Mouse (Mus musculus) CD8-positive naive resting alpha-beta T cell, adult 2 months (primary cell): ENCODE measurements around the gene Rdh13.
"Not testable (repeated sequence)": the region's sequence is repeated elsewhere in the genome, so short reads cannot be mapped to it uniquely, and the experiment has no call there.

ENCODE experiments used
- DNase-seq, 2 experiments: peaks; one replicate each; pipeline ENCODE4 v3.0.0; 2022; ENCODE audit warnings: low read depth in 2 of 2, low spot score in 2 of 2

Gene Rdh13

DNA sequence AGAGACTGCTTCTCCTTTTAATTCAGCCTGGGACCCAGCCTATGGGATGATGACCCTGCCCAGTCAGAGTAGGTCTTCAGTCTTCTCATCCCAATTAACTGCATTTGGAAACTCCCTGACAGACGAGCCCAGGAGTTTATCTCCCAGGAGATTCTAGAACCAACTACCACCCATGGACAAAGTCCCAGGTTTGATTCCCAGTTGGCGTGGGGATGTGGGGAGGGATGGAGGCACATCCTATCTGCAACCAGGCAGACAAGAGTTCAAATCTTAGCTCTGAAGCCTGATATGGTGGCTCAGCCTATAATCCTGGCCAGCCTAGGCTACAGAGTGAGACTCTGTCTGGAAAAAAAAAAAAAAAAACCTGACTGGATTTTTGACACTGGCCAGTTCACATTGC, 7.7 kb downstream of the Rdh13 start:
- DNase-seq = no peak

DNA sequence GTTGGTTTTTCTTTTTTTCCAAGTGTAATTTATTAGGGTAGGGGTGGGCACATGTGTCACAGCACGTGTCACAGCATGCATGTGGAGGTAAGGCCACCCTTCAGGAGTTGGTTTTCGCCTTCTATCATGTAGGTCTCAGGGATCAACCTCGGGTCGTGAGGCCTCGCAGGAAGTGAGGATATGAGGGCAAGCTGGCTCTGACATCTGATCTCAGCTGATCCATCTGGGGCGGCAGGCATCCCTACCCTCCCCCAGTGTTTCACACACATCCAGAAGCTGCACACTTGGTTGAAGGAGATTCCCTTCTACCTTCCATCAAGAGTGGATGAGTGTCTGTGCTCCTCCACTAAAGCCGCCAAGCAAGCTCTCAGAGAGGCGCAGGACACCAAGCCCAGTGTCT, 13.4 kb downstream of the Rdh13 start:
- DNase-seq = no peak

DNA sequence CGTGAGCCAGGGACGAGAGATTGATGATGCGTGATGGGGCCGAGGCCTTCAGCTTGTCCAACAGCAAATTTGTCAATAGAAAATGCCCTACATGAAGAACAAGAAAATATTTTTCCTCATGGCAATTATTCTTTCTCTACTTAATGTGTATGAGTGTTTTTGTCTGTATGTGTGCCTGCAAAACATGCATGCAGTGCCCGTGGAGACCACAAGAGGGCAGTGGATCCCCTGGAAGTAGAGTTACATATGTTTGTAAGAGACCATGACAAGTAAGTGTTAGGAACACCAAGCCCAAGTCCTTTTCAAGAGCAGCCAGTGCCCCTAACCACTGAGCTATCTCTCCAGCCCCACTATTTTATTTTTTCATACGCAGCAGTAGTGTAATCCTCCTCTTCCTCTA, 13.9 kb downstream of the Rdh13 start:
- peak; percentile 56 to 75 for DNase-seq

DNA sequence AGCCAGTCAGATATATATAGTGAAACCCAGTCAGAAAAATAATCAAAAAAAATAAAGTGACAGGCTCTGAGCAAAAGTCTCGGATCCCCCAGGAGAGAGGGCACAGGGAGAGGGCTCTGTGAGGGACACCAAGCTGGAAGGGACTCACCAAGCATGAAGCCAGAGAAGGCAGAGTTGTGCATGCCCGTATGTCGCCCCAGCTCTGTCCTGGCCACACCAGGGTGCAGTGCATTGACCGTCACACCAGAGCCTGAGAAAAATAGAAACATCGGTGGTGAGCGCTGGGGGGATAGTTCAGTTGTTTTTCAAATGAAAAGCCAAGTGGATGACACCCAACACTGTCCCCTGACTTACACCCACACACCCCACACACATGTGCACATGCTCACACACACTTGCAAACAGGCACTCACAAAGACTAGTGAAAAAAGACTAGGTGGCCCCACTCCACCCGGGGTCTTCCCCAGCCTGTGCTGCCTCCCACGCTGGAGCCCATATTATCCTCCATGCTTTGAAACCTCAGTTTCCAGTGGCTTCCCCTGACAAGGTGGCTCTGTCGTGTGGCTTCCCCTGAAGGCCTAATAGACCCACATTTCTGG, 15.1 kb downstream of the Rdh13 start:
- no peak for DNase-seq

DNA sequence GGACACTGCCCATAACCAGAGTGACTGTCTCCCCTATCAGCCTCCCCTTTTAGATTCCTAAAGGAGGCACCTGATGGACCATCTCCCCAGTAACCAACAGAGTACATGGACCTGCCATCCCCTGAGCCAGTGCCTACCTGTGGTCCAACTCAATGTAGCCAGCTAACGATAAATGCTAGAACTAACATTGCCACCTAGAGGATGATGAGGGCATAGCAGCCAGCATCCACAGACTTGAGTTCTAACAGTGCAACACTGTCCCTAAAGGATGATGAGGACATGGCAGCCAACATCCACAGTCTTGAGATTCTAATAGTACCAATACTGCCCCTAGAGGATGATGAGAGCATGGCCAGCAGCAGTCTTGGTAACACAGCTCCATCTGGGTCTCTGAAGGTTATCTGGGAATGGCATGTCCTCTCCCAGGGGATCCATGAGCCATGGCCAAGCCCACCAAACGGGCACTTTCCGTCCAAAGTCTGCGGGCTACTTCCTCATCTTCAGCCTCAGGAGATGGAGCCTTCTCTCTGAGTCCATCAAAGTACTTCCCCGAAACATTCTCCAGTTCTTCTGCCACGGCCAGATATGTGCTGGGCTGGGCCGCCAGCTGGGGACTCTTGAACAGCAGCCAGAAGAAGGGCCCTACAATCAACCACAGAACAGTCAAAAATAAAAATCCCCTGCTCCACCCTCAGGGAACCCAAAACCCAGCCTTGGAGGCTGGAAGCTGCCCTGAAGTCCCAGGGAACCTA, 18.1 kb downstream of the Rdh13 start:
- DNase-seq = peak; percentile 76 to 88

DNA sequence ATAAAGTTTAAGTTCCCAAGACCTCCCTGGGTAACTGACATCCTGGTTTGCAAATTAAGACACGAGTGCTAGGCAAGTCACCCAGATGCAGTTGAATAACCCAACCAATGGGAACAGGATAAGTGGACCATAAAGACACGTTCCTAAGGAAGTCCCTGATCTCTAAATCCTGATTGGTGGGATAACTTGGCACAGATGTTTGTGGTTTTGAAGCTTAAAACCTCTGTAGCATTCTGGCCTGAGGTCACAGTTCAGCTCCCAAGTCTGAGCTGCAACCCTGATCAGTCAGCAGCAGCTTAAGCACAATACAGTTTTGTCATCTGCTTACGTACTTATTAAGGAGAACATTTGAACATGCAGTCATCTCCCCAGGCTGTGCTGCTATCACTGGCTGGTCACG, 25.2 kb downstream of the Rdh13 start:
- no peak for DNase-seq

DNA sequence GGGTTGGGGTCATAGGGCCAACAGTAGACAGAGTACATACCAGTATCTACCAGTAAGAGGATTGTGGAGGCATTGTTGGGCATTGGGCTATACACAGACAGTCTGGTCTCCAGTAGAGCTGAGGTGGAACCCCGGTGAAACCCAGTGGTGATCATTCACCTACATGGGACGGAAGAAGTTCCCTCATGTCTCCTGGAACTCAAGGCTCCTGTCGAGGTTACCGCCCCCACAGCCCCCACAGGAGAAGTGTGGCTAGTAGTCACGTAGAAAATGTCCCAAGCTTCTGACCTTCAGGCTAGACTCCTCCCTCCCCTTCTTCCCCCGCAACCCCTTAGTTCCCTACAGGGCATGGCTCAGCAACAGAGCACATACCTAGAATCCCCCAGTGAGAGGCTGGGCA, 25.8 kb downstream of the Rdh13 start:
- no peak for DNase-seq

DNA sequence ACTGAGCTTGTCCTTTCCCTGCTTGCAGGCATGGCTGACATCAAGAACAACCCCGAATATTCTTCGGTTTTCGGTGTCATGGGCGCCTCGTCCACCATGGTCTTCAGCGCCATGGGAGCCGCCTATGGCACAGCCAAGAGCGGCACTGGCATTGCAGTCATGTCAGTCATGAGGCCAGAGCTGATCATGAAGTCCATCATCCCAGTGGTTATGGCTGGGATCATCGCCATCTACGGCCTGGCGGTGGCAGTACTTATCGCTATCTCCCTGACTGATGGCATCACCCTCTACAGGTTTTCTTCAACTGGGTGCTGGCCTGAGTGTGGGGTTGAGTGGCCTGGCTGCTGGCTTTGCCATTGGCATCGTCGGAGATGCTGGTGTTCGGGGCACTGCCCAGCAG, 33.0 kb downstream of the Rdh13 start:
- not testable (repeated sequence) for DNase-seq

DNA sequence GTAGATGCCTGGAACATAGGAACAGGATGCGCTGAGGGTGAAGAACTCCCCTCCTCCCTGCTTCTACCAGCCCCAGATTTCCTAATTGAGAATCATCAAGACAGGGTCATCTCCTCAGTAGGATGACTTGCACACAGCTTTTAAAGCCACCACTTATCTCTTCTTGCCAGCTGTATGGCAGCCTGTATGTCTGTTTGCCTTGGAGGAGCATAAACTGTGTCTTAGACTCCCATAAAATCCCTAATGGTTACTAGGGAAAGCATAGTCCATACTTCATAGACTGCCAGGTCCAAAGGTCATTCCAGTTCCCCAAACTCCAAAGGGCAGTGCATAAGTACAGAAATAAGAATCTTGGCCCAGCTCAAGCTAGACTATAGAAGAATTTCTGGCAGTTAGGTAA, 47.7 kb downstream of the Rdh13 start, which contains the start of gene Gp6:
Gene Gp6 (minus strand): TSS at position 15 of the 400 bp plus-strand sequence.
- no peak for DNase-seq
